ENCODE assay signal across 8 mouse cellular contexts in genomic region chr10:69151045-69151444, GRCm38 (mm10). TPM values are rescaled to one million over a fixed set of nuclear protein-coding genes. Genes with fewer than 3 reads are reported as not detected.
DNase-seq lines count a peak whose midpoint lies in the region; ATAC-seq lines count a peak whose summit lies in the region.

Rhobtb1 (plus strand) TSS chr10:69151434.

- H3K27ac ChIP-seq in forebrain, embryonic 16.5 days (ENCODE audit: low read length), result no peak within 1 kb of the TSS
- no peak within 1 kb of the TSS for H3K27ac ChIP-seq in intestine, embryonic 14.5 days (ENCODE audit: low read depth)
- no peak within 1 kb of the TSS for H3K27ac ChIP-seq in liver, embryonic 15.5 days (replicated peaks)

- H3K9me3 ChIP-seq in forebrain, embryonic 16.5 days (ENCODE audit: control insufficient read depth, low read length), result no peaks in the 10 kb centered on the region
- no peaks in the 10 kb centered on the region for H3K9me3 ChIP-seq in intestine, embryonic 14.5 days (ENCODE audit: control insufficient read depth, low read length)
- no peaks in the 10 kb centered on the region for H3K9me3 ChIP-seq in liver, embryonic 15.5 days (replicated peaks)

- H3K9ac ChIP-seq in forebrain, embryonic 16.5 days (replicated peaks; ENCODE audit: low read depth, low read length), result no peak within 1 kb of the TSS
- no peak within 1 kb of the TSS for H3K9ac ChIP-seq in intestine, embryonic 14.5 days (ENCODE audit: low read length)
- no peak within 1 kb of the TSS for H3K9ac ChIP-seq in liver, embryonic 15.5 days

- no peak within 1 kb of the TSS for H3K4me2 ChIP-seq in forebrain, embryonic 16.5 days (ENCODE audit: low read length)
- no peak within 1 kb of the TSS for H3K4me2 ChIP-seq in intestine, embryonic 14.5 days (ENCODE audit: low read length)
- H3K4me2 ChIP-seq in liver, embryonic 15.5 days, result peak within 1 kb of the TSS; percentile 25

- intact Hi-C loops in left cerebral cortex, postnatal 10 days (cut with DNase I), result no loop called here

- no peaks in the 10 kb centered on the region for H3K4me1 ChIP-seq in forebrain, embryonic 16.5 days (replicated peaks; ENCODE audit: control insufficient read depth, insufficient read depth, low read length)
- no peaks in the 10 kb centered on the region for H3K4me1 ChIP-seq in intestine, embryonic 14.5 days (replicated peaks; ENCODE audit: control insufficient read depth, insufficient read depth, low read length)
- H3K4me1 ChIP-seq in liver, embryonic 15.5 days (replicated peaks), result no peaks in the 10 kb centered on the region

- H3K36me3 ChIP-seq in forebrain, embryonic 16.5 days (ENCODE audit: control insufficient read depth, insufficient read depth), result no peaks in the 10 kb centered on the region
- no peaks in the 10 kb centered on the region for H3K36me3 ChIP-seq in intestine, embryonic 14.5 days (ENCODE audit: control insufficient read depth, insufficient read depth, low read length)
- no peaks in the 10 kb centered on the region for H3K36me3 ChIP-seq in liver, embryonic 15.5 days (replicated peaks)

- no peak within 1 kb of the TSS for H3K4me3 ChIP-seq in forebrain, embryonic 16.5 days (replicated peaks; ENCODE audit: low read length)
- no peak within 1 kb of the TSS for H3K4me3 ChIP-seq in intestine, embryonic 14.5 days (ENCODE audit: low read depth, low read length)
- H3K4me3 ChIP-seq in liver, embryonic 15.5 days (replicated peaks), result peak within 1 kb of the TSS; percentile 35

- no peak for ATAC-seq in forebrain, embryonic 16.5 days
- no peak for ATAC-seq in intestine, embryonic 14.5 days (replicated peaks; ENCODE audit: low FRiP score, low TSS enrichment, low read depth)
- peak; percentile 42; the same call in 1 of the 2 replicates for ATAC-seq in liver, embryonic 15.5 days (ENCODE audit: insufficient read depth)
- no peak for ATAC-seq in CD4-positive, CD25-positive, alpha-beta regulatory T cell, adult 4 months

- no peak for DNase-seq in left cerebral cortex, postnatal 10 days (ENCODE audit: extremely low spot score in 1 of 2, low spot score in 2 of 2)
- DNase-seq in left cerebral cortex, adult 9 months (ENCODE audit: low spot score in 2 of 2), result no peak
- no peak for DNase-seq in intestine, embryonic 14.5 days (ENCODE audit: low spot score)
- DNase-seq in layer of hippocampus, postnatal 36 days, result no peak
- DNase-seq in frontal cortex, postnatal 36 days (ENCODE audit: low spot score in 2 of 2), result no peak

- H3K27me3 ChIP-seq in forebrain, embryonic 16.5 days (replicated peaks; ENCODE audit: control insufficient read depth, insufficient read depth, low read length), result no peaks in the 10 kb centered on the region
- H3K27me3 ChIP-seq in intestine, embryonic 14.5 days (replicated peaks; ENCODE audit: control insufficient read depth, insufficient read depth, low read length), result no peaks in the 10 kb centered on the region
- H3K27me3 ChIP-seq in liver, embryonic 15.5 days, result no peaks in the 10 kb centered on the region

- 91% methylated on average over 20 of the region's 20 CpGs for WGBS in forebrain, embryonic 16.5 days
- 58% methylated on average over 20 of the region's 20 CpGs for WGBS in intestine, embryonic 14.5 days
- WGBS in liver, embryonic 15.5 days (ENCODE audit: insufficient replicate concordance), result 65% methylated on average over 20 of the region's 20 CpGs

RNA-seq across cellular contexts. Expression of gene Rhobtb1, which starts in this region (rescaled TPM):
- total RNA-seq in left cerebral cortex, postnatal 10 days (2021), result 10 to 100 TPM; 10.0 to 14.4 TPM
- 12.2 and 14.2 TPM in 2 replicates for polyA plus RNA-seq in forebrain, embryonic 16.5 days (2015; fragmentation: Nextera tagmentation; extraction: Ambion mirVana)
- polyA plus RNA-seq in intestine, embryonic 14.5 days (2014; fragmentation: Nextera tagmentation; extraction: Ambion mirVana), result 26.1 and 31.4 TPM in 2 replicates
- polyA plus RNA-seq in liver, embryonic 15.5 days (2015; fragmentation: Nextera tagmentation; extraction: Ambion mirVana), result 11.1 and 17.8 TPM in 2 replicates
- polyA plus RNA-seq in CD4-positive, CD25-positive, alpha-beta regulatory T cell, adult 4 months (2017; shearing (Covaris generic)), result not detected
- total RNA-seq in layer of hippocampus, postnatal 36 days (2021), result 1 to 10 TPM; 4.4 to 5.8 TPM

Comparison
In these comparisons a context has a peak if more than half of its experiments do, and no peak if none do; other contexts are left out.
1. RNA of gene Rhobtb1 (polyA plus RNA-seq): 26.1 to 31.4 TPM in intestine, embryonic 14.5 days, 12.2 to 14.2 TPM in forebrain, embryonic 16.5 days and 11.1 to 17.8 TPM in liver, embryonic 15.5 days; not detected in CD4-positive, CD25-positive, alpha-beta regulatory T cell, adult 4 months; every median in the first group is over 10 times any median in the second.